Mouse (Mus musculus) right cerebral cortex, adult 2 months (tissue): ENCODE measurements around the gene Gm20661.
A peak's percentile ranks its signal among the peaks of the same experiment; 100 is the strongest.

Source experiments
- DNase-seq, 2 experiments: peaks; one replicate each; pipeline ENCODE4 v3.0.0; 2021 to 2022; ENCODE audit warnings: low spot score in 2 of 2

The Gm20661 gene

GRCm38 (mm10) chr9:107967437-107967836, 15.4 kb upstream of the Gm20661 start:
- DNase-seq = no peak

GRCm38 (mm10) chr9:107968531-107968930, 14.3 kb upstream of the Gm20661 start:
- no peak for DNase-seq

- DNase-seq = no peak
These were observed 12.5 kb upstream of the Gm20661 start for GRCm38 (mm10) chr9:107970311-107970710.

- no peak for DNase-seq
These were observed 10.9 kb upstream of the Gm20661 start for GRCm38 (mm10) chr9:107971690-107972541.

GRCm38 (mm10) chr9:107974491-107975171, 8.2 kb upstream of the Gm20661 start:
- no peak for DNase-seq

- DNase-seq = no peak
These were observed 7.2 kb upstream of the Gm20661 start, which contains the start of gene Uba7 for GRCm38 (mm10) chr9:107975399-107976386. Gene Uba7, plus strand, starts transcription at chr9:107975505.

GRCm38 (mm10) chr9:107978815-107979214, 4.0 kb upstream of the Gm20661 start:
- DNase-seq = no peak

- peak; percentile 60 to 76 for DNase-seq
These were observed 913 bp upstream of the Gm20661 start for GRCm38 (mm10) chr9:107981684-107982605.

- DNase-seq = peak in 1 of 2 experiments; percentile 30
These were observed 598 bp downstream of the Gm20661 start for GRCm38 (mm10) chr9:107983421-107983890.

GRCm38 (mm10) chr9:107984052-107984753, 1.3 kb downstream of the Gm20661 start:
- no peak for DNase-seq

GRCm38 (mm10) chr9:107984754-107985055, 1.8 kb downstream of the Gm20661 start:
- no peak for DNase-seq

- peak; percentile 76 to 81 for DNase-seq
These were observed 2.6 kb downstream of the Gm20661 start, which contains the start of gene Inka1 for GRCm38 (mm10) chr9:107985131-107986119. Gene Inka1, minus strand, starts transcription at chr9:107985879.

GRCm38 (mm10) chr9:107986376-107986775, 3.5 kb downstream of the Gm20661 start:
- DNase-seq = peak; percentile 72 to 80

- no peak for DNase-seq
These were observed 5.1 kb downstream of the Gm20661 start for GRCm38 (mm10) chr9:107987950-107988349.

- DNase-seq = no peak
These were observed 9.3 kb downstream of the Gm20661 start, which contains the start of gene Cdhr4 for GRCm38 (mm10) chr9:107992197-107992596. Gene Cdhr4, plus strand, starts transcription at chr9:107992497.

- no peak for DNase-seq
These were observed 10.2 kb downstream of the Gm20661 start for GRCm38 (mm10) chr9:107993013-107993412.

GRCm38 (mm10) chr9:107994464-107994863, 11.6 kb downstream of the Gm20661 start:
- DNase-seq = no peak

- DNase-seq = no peak
These were observed 12.7 kb downstream of the Gm20661 start for GRCm38 (mm10) chr9:107995513-107995912.

- DNase-seq = no peak
These were observed 13.2 kb downstream of the Gm20661 start, which contains the start of gene Gm20662 for GRCm38 (mm10) chr9:107996049-107996448. Gene Gm20662, plus strand, starts transcription at chr9:107996349.
